Mouse (Mus musculus): ENCODE measurements around the gene Rep15. TPM values are rescaled to one million over a fixed set of nuclear protein-coding genes. Genes with fewer than 3 reads are reported as not detected.

The Rep15 gene
- polyA plus RNA-seq, 1 experiment: 6.3 TPM

DNA sequence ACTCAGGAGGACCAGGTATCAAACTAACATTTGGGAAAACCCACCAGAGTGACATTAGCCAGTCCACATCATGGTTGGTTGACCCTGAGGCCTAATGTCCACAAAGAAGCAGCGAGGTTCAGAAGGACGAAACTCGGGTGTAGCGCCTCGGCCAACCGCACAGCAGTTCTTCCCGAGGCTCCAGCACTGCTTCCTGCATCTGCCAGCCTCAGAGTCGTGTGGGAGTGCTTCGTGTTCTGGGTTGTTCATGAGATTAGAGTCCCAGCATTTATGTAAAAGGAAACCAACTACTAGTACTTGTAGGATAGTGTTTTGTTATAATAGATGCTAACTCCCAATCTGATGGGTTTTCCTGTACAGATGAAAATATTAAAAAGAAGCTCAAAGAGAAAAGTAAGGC is 33.1 kb upstream of the Rep15 start:
- Histone ChIP-seq H3K36me3 (ENCODE audit: control insufficient read depth, insufficient read depth, low read length) (peaks cover 11% of the 10 kb centered on the region), H3K27me3 (ENCODE audit: control insufficient read depth, insufficient read depth, low read length) (no peaks in the 10 kb centered on the region), H3K27ac (ENCODE audit: insufficient read depth, low read depth, low read length) (no peak overlapping the region), H3K4me1 (ENCODE audit: control insufficient read depth, insufficient read depth, insufficient read length, low read length) (no peaks in the 10 kb centered on the region), H3K4me3 (ENCODE audit: low read depth, low read length) (no peak overlapping the region)
- 89% methylated on average over 9 of the region's 9 CpGs for WGBS
- no peak for TF ChIP-seq POLR2A (IDR thresholded peaks at IDR 0.05; ENCODE audit: low read depth, low read length)
- no peak for TF ChIP-seq CTCF (IDR thresholded peaks at IDR 0.05; ENCODE audit: extremely low read depth, insufficient read length, insufficient replicate concordance, low read depth, low read length)

DNA sequence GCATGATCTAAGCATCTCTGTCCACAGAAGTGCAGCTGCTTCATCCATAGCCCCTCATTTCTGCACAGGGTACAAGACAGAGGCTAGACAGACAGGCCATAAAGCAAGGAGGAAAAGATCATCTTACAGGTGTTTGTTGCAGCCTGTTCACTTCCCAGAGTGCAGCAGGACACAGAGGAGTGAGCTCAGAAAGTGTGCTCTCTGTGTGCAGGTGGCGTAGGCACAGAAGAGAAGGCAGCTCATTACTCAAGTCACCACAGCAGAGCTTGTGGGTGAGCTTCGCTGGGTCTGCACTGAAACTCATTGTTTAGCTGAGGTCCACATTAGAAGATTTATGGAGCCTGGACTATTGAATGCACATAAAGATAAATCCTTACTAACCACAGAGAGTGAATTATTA is 32.6 kb upstream of the Rep15 start:
- Histone ChIP-seq H3K27me3 (ENCODE audit: control insufficient read depth, insufficient read depth, low read length) (no peaks in the 10 kb centered on the region), H3K27ac (ENCODE audit: insufficient read depth, low read depth, low read length) (no peak overlapping the region), H3K4me1 (ENCODE audit: control insufficient read depth, insufficient read depth, insufficient read length, low read length) (no peaks in the 10 kb centered on the region), H3K4me3 (ENCODE audit: low read depth, low read length) (no peak overlapping the region), H3K36me3 (ENCODE audit: control insufficient read depth, insufficient read depth, low read length) (peaks cover 11% of the 10 kb centered on the region)
- TF ChIP-seq POLR2A (IDR thresholded peaks at IDR 0.05; ENCODE audit: low read depth, low read length) (no peak), CTCF (IDR thresholded peaks at IDR 0.05; ENCODE audit: extremely low read depth, insufficient read length, insufficient replicate concordance, low read depth, low read length) (no peak)
- whole genome bisulfite sequencing: 88% methylated on average over 2 of the region's 2 CpGs

DNA sequence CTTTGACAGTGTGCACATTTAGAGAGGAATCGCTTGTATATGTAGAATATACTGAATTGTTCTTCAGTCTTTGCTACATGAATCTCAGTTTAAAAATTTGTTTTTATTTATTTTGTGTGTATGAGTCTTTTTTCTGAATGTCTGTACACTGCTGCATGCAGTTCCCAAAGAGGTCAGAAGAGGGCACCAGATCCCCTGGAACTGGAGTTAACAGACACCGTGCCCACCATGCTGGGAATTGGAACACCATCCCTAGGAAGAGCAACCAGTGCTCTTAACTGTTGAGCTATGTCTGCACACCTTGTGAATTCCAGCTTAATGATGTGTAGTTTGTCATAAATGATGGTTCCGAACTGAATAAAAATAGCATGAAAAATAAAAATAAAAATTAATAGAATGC is 24.2 kb upstream of the Rep15 start:
- H3K27me3 ChIP-seq (ENCODE audit: control insufficient read depth, insufficient read depth, low read length): no peaks in the 10 kb centered on the region
- H3K4me3 ChIP-seq (ENCODE audit: low read depth, low read length): no peak overlapping the region
- peaks cover 2% of the 10 kb centered on the region for H3K36me3 ChIP-seq (ENCODE audit: control insufficient read depth, insufficient read depth, low read length)
- no peak overlapping the region for H3K27ac ChIP-seq (ENCODE audit: insufficient read depth, low read depth, low read length)
- H3K4me1 ChIP-seq (ENCODE audit: control insufficient read depth, insufficient read depth, insufficient read length, low read length): no peaks in the 10 kb centered on the region
- 74% methylated on average over 3 of the region's 3 CpGs for WGBS
- TF ChIP-seq CTCF (IDR thresholded peaks at IDR 0.05; ENCODE audit: extremely low read depth, insufficient read length, insufficient replicate concordance, low read depth, low read length): peak; percentile 70; the same call in 1 of the 2 replicates
- TF ChIP-seq POLR2A (IDR thresholded peaks at IDR 0.05; ENCODE audit: low read depth, low read length): no peak

DNA sequence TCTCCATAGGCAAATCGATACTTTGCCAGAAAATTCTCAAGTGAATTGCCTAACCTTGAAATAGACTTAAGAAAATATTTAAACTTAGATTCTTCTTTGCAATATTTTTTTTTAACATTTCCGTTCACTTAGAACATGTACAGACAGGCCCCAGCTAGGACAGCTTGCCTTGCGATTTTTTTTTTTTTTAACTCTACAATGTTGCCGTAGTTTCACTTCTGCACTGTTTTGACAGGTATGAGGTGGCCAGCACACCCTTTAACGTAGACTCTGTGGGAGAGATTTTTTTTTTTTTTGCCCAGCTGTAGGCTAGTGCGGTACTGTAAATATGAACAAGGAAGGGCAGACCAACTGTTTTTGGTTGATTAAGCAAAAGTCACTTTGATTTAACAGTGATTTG is 22.0 kb upstream of the Rep15 start:
- H3K27ac ChIP-seq (ENCODE audit: insufficient read depth, low read depth, low read length): no peak overlapping the region
- H3K27me3 ChIP-seq (ENCODE audit: control insufficient read depth, insufficient read depth, low read length): no peaks in the 10 kb centered on the region
- H3K4me1 ChIP-seq (ENCODE audit: control insufficient read depth, insufficient read depth, insufficient read length, low read length): no peaks in the 10 kb centered on the region
- TF ChIP-seq POLR2A (IDR thresholded peaks at IDR 0.05; ENCODE audit: low read depth, low read length): no peak
- no peak for TF ChIP-seq CTCF (IDR thresholded peaks at IDR 0.05; ENCODE audit: extremely low read depth, insufficient read length, insufficient replicate concordance, low read depth, low read length)
- H3K36me3 ChIP-seq (ENCODE audit: control insufficient read depth, insufficient read depth, low read length): peaks cover 2% of the 10 kb centered on the region
- no peak overlapping the region for H3K4me3 ChIP-seq (ENCODE audit: low read depth, low read length)
- 86% methylated on average over 6 of the region's 6 CpGs for WGBS

DNA sequence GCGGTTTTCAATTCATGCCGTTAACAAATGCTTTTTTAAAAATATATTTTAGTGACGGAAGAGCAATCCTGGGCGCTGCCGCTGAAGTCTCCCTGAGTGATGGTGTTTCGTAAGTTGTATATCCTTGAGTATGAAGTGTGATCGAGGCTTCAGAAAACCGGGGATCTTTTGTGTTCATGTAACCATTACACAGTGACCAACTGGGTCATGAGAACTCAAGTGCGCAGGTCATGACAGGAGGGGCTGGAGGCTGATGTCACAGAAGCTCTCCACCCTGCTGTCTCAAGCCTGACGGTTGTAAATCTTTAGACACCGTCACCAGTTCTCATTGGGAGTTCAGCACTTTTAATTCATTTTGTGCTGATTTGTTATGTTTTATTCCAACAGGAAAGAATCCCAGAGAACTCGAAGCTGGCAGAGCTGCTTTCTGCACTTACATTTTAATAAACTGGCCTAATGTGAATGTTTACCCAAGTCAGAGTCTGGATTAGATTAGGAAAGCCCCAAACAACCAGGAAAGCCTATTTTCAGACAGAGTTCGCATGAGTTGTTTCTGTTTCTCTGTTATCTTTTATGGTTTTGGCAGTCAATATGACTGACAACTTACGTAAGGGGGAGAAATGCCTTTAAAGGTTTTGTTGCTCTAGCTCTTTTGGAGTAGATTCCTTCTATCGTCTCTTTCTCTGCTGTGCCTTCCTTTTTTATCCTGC is 21.4 kb upstream of the Rep15 start:
- Histone ChIP-seq H3K4me3 (ENCODE audit: low read depth, low read length) (no peak overlapping the region), H3K36me3 (ENCODE audit: control insufficient read depth, insufficient read depth, low read length) (peaks cover 4% of the 10 kb centered on the region), H3K4me1 (ENCODE audit: control insufficient read depth, insufficient read depth, insufficient read length, low read length) (no peaks in the 10 kb centered on the region), H3K27me3 (ENCODE audit: control insufficient read depth, insufficient read depth, low read length) (no peaks in the 10 kb centered on the region), H3K27ac (ENCODE audit: insufficient read depth, low read depth, low read length) (no peak overlapping the region)
- TF ChIP-seq POLR2A (IDR thresholded peaks at IDR 0.05; ENCODE audit: low read depth, low read length) (no peak), CTCF (IDR thresholded peaks at IDR 0.05; ENCODE audit: extremely low read depth, insufficient read length, insufficient replicate concordance, low read depth, low read length) (no peak)
- 83% methylated on average over 15 of the region's 15 CpGs for WGBS

DNA sequence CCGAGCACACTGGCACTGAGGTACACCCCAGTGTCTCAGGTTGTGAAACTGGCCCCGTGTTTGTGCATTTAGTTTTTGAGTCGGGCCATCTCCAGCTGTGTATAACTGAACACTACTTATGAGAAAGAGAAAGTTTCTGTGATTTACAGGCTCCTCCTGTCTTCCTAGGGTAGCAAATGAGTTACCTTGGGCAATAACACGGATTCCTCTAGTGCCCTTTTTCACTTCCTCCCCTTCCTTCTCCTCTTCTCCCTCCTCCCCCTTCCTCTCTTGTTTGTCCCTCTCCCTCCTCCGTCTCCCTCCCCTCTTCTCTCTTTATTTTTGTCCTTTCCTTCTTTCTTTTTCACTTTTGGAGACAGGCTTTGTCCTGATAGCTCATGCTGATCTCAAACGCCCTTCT is 20.8 kb upstream of the Rep15 start:
- TF ChIP-seq CTCF (IDR thresholded peaks at IDR 0.05; ENCODE audit: extremely low read depth, insufficient read length, insufficient replicate concordance, low read depth, low read length) (no peak), POLR2A (IDR thresholded peaks at IDR 0.05; ENCODE audit: low read depth, low read length) (no peak)
- WGBS: 77% methylated on average over 6 of the region's 6 CpGs
- H3K27me3 ChIP-seq (ENCODE audit: control insufficient read depth, insufficient read depth, low read length): no peaks in the 10 kb centered on the region
- no peaks in the 10 kb centered on the region for H3K4me1 ChIP-seq (ENCODE audit: control insufficient read depth, insufficient read depth, insufficient read length, low read length)
- no peak overlapping the region for H3K27ac ChIP-seq (ENCODE audit: insufficient read depth, low read depth, low read length)
- peaks cover 5% of the 10 kb centered on the region for H3K36me3 ChIP-seq (ENCODE audit: control insufficient read depth, insufficient read depth, low read length)
- no peak overlapping the region for H3K4me3 ChIP-seq (ENCODE audit: low read depth, low read length)

DNA sequence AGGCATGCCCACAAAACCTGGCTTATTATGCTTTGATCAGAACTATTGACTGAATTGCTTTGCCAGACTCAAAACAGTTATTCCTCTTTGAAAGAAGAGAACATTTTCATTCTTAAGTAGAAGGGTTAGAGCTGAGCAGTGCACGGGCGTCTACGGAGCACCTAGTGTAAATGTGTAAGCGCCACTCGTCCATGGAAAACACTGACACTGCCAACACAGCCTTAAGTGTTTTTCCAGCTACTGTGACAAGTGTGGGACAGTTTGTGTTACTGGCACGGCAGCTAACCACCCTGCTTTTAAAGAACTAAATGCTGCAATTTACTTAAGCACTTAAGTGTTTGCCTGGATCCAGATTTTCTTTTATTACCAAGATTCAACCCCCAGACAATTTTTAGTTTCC is 20.4 kb upstream of the Rep15 start:
- no peak for TF ChIP-seq POLR2A (IDR thresholded peaks at IDR 0.05; ENCODE audit: low read depth, low read length)
- TF ChIP-seq CTCF (IDR thresholded peaks at IDR 0.05; ENCODE audit: extremely low read depth, insufficient read length, insufficient replicate concordance, low read depth, low read length): no peak
- Histone ChIP-seq H3K27ac (ENCODE audit: insufficient read depth, low read depth, low read length) (no peak overlapping the region), H3K4me1 (ENCODE audit: control insufficient read depth, insufficient read depth, insufficient read length, low read length) (no peaks in the 10 kb centered on the region), H3K27me3 (ENCODE audit: control insufficient read depth, insufficient read depth, low read length) (no peaks in the 10 kb centered on the region), H3K36me3 (ENCODE audit: control insufficient read depth, insufficient read depth, low read length) (peaks cover 5% of the 10 kb centered on the region), H3K4me3 (ENCODE audit: low read depth, low read length) (no peak overlapping the region)
- 92% methylated on average over 6 of the region's 6 CpGs for WGBS
